Mouse (Mus musculus): ENCODE results near the gene Gdap1l1. TPM values are rescaled to one million over a fixed set of nuclear protein-coding genes. Genes with fewer than 3 reads are reported as not detected.

The Gdap1l1 gene
- total RNA-seq, 2 experiments from 2014 or later = not detected

DNA sequence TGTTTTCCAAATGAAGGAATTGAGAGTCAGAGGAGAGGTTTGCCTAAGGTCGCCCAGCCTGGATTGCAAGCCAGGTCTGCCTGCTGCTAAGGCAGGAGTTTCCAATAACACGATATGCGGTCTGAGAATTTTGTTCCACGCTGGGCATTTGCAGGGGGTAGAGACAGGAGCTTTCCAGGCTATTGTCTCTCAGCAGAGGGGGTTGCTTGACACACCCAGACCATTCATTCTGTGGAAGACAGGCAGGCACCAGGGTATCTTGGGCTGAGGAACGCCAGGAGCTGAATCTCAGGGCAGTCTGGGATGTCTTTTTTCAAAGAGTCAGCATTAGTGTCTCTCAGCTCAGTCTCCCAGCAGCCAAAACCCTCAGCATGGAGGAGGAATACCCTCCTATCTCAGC lies 54.8 kb downstream of the Gdap1l1 start:
- ATAC-seq (replicated peaks; ENCODE audit: low FRiP score, low TSS enrichment, poor library complexity, severe bottlenecking) = no peak

DNA sequence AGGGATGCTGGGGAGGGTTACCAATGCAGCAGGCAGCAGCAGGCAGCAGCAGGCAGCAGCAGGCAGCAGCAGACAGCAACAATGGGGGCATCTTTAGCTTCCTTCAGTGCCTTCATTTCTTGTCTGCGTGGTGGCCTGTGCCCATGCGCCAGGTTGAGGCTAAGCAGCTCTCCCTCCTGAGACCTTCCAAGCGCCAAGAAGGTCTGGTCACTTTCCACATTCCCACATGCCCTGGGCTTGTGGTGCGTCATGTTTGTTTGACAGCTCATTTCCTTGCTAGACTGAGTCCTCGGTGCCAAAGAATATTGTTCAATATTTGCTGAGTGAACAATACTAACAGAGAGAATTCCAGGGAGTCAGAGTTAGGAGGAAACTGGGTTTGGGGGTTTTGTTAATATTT lies 55.7 kb downstream of the Gdap1l1 start:
- ATAC-seq (replicated peaks; ENCODE audit: low FRiP score, low TSS enrichment, poor library complexity, severe bottlenecking) = no peak

DNA sequence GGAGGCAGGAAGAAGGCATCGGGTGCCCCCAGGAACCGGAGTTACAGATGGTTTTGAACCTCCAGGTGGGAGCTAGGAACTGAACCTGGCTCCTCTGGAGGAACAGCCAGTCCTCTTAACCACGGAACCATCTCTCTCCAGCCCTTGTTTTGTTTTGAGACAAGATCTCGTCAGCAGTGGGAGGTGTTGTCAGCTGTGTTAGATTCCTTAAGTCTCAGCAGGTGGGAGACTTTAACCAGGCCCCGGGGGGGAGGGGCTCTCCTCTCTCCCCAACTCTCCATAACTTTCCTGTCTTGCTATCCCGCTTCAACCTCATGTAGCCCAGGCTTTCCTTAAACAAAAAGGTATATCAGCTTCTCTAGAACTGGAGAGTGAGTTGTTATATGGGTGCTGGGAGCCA lies 56.2 kb downstream of the Gdap1l1 start:
- ATAC-seq (replicated peaks; ENCODE audit: low FRiP score, low TSS enrichment, poor library complexity, severe bottlenecking) = no peak

DNA sequence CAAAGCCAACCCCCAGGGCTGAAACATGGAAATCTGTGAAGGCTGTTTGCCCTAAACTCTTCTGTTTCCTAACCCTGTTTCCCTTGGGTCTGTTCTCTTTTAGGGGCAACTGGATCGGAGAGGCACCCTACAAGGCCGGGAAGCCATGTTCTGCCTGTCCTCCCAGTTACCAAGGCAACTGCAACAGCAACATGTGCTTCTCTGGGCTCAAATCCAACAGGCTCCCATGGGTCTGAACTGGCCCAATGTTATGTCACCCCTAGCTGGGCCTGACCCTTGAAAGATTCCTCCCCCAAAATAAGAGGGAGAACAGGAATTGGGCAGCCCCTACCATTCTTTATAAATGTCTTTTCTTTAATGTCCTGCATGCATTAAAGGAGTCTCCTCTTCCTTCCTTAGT lies 63.9 kb downstream of the Gdap1l1 start:
- no peak for ATAC-seq (replicated peaks; ENCODE audit: low FRiP score, low TSS enrichment, poor library complexity, severe bottlenecking)

DNA sequence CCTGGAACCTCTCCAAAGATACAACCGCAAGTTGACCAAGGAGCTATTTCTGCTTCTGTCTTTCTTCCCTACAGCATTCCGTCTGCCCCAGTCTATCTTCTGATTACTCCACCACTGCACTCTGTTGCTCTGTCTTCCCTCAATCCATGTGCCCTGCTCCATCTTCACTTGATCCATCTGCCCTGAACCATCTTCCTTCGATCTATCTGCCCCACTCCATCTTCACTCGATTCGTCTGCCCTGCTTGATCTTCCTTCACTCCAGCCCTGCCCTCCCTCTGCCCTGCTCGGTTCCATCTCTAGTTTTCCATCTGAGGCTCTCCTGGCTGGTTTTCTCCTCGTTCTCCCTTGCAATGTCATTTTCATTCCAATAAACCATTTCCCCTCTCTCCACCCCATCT lies 64.9 kb downstream of the Gdap1l1 start:
- ATAC-seq (replicated peaks; ENCODE audit: low FRiP score, low TSS enrichment, poor library complexity, severe bottlenecking) = no peak

Other genes with a start within 250 kb of the Gdap1l1 start
- gene Tox2, start 235.4 kb upstream of the Gdap1l1 start, total RNA-seq (2014; fragmentation: Nextera tagmentation) = 0.87 TPM in 1 of 2 replicates, not detected in the other
- gene Tox2, start 235.4 kb upstream of the Gdap1l1 start, total RNA-seq (2017) = 4.1 TPM in 1 of 2 replicates, not detected in the other
- gene Jph2, start 40.5 kb upstream of the Gdap1l1 start, total RNA-seq (2014; fragmentation: Nextera tagmentation) = not detected in 2 replicates
- not detected in 2 replicates for gene Jph2, start 40.5 kb upstream of the Gdap1l1 start, total RNA-seq (2017)
- gene Oser1, start 13.8 kb upstream of the Gdap1l1 start, total RNA-seq (2014; fragmentation: Nextera tagmentation) = 24.6 and 25.8 TPM in 2 replicates
- gene Oser1, start 13.8 kb upstream of the Gdap1l1 start, total RNA-seq (2017) = 46.6 and 53.5 TPM in 2 replicates
- 3.3 and 6.6 TPM in 2 replicates for gene Fitm2, start 34.2 kb downstream of the Gdap1l1 start, total RNA-seq (2014; fragmentation: Nextera tagmentation)
- gene Fitm2, start 34.2 kb downstream of the Gdap1l1 start, total RNA-seq (2017) = 6.2 and 8.8 TPM in 2 replicates
- not detected in 2 replicates for gene R3hdml, start 53.8 kb downstream of the Gdap1l1 start, total RNA-seq (2014; fragmentation: Nextera tagmentation)
- not detected in 2 replicates for gene R3hdml, start 53.8 kb downstream of the Gdap1l1 start, total RNA-seq (2017)
- 0.31 TPM in 1 of 2 replicates, not detected in the other for gene Hnf4a, start 68.3 kb downstream of the Gdap1l1 start, total RNA-seq (2014; fragmentation: Nextera tagmentation)
- gene Hnf4a, start 68.3 kb downstream of the Gdap1l1 start, total RNA-seq (2017) = 0.56 and 0.84 TPM in 2 replicates
- gene Ttpal, start 163.8 kb downstream of the Gdap1l1 start, total RNA-seq (2014; fragmentation: Nextera tagmentation) = 15.6 and 27.3 TPM in 2 replicates
- 9.0 and 10.9 TPM in 2 replicates for gene Ttpal, start 163.8 kb downstream of the Gdap1l1 start, total RNA-seq (2017)
- 438 and 460 TPM in 2 replicates for gene Serinc3, start 206.7 kb downstream of the Gdap1l1 start, total RNA-seq (2014; fragmentation: Nextera tagmentation)
- gene Serinc3, start 206.7 kb downstream of the Gdap1l1 start, total RNA-seq (2017) = 469 and 531 TPM in 2 replicates
- 92.1 and 105 TPM in 2 replicates for gene Pkig, start 219.9 kb downstream of the Gdap1l1 start, total RNA-seq (2014; fragmentation: Nextera tagmentation)
- gene Pkig, start 219.9 kb downstream of the Gdap1l1 start, total RNA-seq (2017) = 38.2 and 70.3 TPM in 2 replicates